Mouse (Mus musculus) c-Kit-negative CD71-positive TER-119-positive erythroid progenitor cells, embryonic 14.5 days (primary cell): ENCODE measurements at regions not wholly inside any gene's neighbourhood (a gene's known extent, or its start where the extent isn't known, plus 50 kb on each side); places are given as distances from the start of the nearest gene placed in this dataset.

Experiments
- DNase-seq: peaks from one replicate; pipeline ENCODE4 v3.0.0-alpha.2; 2013; ENCODE audit warnings: low read depth, low spot score

- no peak for DNase-seq
These were observed 118.7 kb downstream of the Tmem26 start for GRCm38 (mm10) chr10:68842023-68842735.

GRCm38 (mm10) chr10:68844066-68844465, 120.6 kb downstream of the Tmem26 start:
- DNase-seq: no peak

DNA sequence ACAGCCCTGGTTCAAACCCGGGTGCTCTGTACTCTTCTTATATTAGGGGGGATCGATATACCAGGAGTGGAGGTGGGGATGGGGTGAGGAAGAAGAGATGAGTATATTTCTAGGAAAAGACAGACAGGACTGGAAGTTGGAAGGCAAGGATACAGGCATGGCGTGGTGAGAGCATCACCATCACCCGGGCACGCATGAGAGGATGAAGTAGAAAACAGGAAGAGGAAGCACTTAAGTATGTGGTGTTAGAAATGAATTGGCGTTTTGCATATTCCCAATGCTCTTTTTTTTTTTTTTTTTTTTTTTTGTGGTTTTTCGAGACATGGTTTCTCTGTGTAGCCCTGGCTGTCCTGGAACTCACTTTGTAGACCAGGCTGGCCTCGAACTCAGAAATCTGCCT, 121.2 kb downstream of the Tmem26 start:
- DNase-seq: no peak

DNA sequence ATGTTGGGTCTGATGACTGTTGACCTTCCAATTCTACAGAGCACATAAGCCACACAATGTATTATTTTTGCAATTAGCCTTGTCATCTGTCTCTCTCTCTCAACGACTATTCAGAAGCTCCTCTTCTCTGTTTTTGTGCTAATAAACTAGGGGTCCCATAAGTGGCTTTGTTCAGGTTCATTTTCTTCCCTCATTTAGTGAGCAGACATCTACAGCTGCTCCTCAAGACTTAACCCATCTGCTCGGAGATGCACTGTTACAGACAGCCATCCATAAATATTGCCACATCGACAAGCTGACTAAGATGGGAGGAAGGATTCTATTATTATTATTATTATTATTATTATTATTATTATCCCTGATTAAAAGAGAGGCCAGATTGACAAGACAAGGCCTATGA, 127.7 kb downstream of the Tmem26 start:
- no peak for DNase-seq

DNA sequence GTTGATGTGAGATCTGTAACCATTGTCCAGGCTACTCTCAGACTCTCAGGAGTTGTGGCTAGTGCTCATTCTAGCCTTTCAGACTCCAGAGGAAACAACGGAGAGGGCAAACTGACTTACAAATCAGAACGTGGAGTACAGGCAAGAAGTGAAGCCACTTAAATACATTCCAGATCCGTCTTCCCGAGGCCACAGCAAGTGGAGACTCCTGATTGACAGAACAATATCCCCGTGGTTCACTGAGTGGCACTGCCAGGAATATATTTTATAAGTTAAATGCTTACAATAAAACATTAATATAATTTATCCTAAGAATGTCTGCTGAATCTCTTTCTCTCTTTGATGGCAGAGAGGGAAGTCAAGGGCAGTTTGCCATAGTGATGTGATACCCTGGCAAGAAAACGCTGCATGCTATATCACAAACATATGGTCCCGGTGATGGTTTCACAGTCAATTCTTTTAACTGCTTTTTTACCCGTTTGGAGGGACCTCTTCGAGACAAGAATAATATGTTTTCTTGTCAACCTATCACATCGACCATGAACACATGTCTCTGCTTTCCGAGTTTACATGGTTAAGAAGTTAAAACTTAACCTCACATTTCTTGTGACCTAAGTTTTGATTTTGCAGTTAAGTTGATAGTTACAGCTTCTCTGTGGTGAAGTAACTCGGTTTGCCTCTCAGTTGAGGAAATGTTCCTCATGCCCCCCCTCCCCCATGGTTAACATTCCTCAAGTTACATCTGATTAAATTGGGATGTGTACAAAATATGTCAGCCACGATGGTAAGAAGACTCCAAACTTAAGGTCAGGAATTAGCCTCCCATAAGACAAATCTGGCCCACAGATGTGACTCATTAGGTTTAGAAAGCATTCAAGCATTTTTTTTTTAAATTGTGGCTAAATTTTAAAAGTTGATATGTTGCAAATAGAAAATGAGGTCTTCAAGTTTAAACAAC, 132.8 kb downstream of the Tmem26 start:
- DNase-seq: no peak

DNA sequence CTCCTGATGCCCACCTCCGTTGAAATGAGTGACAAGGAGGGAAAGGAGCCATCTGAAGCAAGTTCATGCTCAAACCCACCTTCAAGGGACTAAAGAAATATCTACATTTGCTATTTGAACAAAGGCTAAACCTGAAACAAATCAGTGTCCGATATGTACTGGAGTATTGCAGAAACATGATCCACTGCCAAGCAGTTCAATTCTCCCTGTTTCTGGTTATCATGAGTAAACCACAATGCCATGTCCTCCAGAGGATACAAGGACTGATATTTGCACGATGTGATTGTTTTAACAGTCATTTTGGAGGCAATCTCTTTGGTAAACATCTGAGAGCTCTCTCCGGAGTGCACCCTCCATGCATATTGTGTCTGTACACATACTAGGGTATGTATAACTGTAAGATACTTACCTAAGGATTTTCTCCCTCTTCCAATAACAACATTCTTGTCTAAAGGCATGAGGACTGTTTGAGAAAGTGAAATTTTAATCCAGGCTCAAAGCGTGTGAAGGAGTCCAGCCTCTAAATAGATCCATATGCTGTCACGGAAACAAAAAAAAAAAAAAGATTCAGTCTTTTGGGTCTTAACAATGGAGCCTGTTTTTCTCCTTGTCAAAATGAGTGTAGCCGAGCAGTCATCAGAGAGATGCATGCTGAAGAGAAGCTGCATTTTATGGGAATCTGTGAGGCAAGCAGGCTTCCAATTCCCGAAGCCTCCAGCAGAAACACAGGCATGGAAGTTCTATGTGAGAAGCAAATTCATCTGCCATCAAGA, 141.3 kb downstream of the Tmem26 start:
- DNase-seq: no peak

GRCm38 (mm10) chr10:68865776-68866175, 142.3 kb downstream of the Tmem26 start:
- DNase-seq: no peak

- no peak for DNase-seq
These were observed 143.9 kb downstream of the Tmem26 start for GRCm38 (mm10) chr10:68867361-68867760.

DNA sequence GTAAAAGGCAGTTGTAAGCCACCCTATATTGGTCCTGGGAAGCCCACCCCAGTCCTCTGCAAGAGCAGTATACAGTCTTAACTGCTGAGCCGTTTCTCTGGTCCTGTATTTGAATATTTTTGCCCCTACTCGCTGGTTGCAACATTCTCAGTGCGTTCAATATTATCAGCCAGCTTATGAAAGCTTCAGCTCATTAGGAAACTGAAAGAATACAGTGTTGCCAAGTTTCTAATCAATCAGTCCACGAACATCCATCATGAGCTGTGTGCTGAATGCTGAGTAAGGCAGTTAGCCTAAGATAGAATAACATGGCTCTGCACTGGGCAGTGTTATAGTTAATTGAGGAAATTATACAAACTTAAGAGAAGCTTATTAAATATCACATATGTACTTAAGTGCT, 148.7 kb downstream of the Tmem26 start:
- DNase-seq: no peak

DNA sequence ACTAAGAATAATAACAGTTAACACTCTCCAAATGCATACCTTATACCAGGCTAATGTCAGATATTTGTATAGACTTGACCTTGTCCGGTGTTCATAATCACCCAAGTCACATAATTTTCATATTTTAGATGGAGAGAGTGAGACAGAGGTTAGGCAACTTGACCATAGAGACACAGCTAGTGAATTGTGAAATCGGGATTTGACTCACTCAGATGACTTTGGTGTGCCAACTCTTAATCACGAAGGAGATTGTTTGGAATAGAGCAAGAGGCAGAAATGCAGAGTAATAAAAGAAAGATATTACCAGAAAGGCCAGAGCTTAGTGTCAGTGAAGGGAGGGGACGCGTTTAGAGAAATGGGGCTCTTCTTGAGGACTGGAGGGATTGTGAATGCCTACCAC, 152.2 kb downstream of the Tmem26 start:
- no peak for DNase-seq

DNA sequence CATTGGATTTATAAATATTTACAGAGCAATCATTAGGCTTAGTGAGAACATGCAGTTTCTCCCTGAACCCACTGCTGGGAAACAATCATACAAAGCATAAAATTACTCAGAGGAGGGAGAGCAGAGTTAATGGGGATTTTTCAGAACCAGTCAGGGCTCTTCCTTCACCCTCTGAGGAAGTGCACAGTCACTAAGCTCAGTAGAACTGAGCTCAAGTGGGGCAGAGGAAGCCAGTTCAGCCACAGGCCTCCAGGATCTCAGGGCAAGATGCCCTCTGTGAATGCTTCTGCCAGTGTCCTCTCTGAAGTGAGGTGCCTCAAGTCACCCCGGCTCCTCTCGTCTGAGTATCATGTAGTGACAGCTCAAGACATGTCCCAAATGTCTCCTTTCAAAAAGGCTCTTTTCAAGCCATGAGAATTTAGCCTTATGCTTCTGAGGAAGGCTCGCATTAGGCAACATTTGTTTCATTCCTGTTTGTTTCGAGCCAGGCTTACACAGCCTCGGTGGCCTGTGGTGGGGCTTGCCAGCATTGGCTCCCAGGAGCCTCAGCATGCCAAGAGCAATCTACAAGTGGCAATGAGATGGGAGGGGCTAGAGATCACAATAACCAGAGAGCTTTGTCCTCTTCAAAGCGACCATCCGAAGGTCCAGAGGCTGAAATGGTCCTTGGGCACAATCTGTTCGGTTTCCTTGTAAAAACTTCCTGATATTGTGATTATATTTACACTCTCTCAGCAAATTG, 169.8 kb downstream of the Tmem26 start:
- no peak for DNase-seq

DNA sequence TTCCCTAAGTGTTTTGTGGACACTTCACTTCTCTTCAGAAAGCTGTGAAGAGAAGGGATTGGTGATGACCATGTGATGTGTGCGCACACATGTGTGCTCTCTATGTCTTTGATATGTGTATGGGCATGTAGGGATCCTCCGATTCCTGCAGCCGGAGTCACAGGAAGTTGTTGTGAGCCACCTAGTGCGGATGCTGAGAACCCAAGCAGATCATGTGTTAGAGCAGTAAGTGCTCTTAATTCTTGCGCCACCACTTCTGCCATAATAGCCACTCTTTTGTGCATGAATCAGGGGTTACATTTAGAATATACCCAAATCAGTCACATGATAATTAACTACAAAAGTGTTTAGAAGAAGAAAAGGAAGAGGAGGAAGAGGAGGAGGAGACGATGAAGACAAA, 170.7 kb downstream of the Tmem26 start:
- DNase-seq: no peak

- no peak for DNase-seq
These were observed 174.1 kb downstream of the Tmem26 start for GRCm38 (mm10) chr10:68897524-68897923.

GRCm38 (mm10) chr10:68901168-68901567, 177.7 kb downstream of the Tmem26 start:
- no peak for DNase-seq

DNA sequence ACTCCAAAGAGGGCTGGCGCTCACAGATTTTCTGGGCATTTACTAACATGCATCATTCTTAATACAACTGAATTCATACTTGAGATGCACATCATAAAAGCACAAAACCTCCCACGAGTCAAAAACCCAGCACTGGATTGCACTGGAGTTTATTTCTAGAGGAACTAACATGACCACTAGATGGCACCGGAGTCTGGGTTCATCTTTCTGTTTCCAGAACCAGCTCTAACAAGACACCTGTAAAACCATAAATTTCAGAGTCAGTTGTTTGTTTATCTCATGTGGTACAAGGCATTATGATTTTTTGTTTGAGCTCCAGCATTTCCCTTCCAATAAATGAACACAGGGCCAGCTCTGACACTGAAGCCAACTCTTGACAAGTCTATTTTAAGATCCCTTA, 179.2 kb downstream of the Tmem26 start:
- DNase-seq: no peak

- no peak for DNase-seq
These were observed 180.9 kb downstream of the Tmem26 start for GRCm38 (mm10) chr10:68904337-68904736.

DNA sequence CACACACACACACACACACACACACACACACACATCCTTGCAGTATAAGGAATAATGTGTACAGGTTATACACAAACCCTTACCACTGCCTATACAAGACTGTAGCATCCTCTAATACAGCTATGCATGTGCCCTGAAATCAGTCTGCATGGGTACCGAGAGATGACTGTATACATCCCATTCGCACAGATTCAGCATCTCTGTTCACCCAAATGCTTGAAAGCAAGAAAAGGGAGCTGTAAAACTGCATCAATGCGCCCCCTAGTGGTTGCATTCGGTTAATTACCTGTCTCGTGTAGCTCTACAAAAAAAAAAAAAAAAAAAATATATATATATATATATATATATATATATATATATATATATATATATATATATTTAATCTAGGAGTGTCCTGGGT, 184.8 kb downstream of the Tmem26 start:
- peak; percentile 8 for DNase-seq

GRCm38 (mm10) chr10:68909018-68909417, 185.6 kb downstream of the Tmem26 start:
- no peak for DNase-seq

GRCm38 (mm10) chr10:68916147-68916546, 192.7 kb downstream of the Tmem26 start:
- DNase-seq: no peak

DNA sequence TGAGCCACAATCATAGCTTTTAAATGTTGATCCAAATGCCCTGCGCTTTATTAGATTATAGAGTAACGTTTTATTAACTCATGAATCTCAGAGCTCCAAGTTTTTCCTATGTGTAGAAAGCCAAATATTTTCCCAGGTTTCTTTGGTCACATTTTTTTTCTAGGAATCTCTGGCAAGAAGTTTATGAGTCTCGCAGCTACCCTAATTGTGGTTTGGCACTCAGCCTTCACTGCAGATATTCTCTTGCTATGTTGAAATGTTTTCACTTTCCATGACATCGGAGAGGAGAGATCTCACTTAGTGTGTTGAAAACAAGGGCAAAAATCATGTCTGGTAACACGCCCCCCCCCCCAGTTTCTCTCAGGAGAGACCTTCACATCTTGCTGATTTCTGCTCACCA, 212.4 kb downstream of the Tmem26 start:
- DNase-seq: no peak

DNA sequence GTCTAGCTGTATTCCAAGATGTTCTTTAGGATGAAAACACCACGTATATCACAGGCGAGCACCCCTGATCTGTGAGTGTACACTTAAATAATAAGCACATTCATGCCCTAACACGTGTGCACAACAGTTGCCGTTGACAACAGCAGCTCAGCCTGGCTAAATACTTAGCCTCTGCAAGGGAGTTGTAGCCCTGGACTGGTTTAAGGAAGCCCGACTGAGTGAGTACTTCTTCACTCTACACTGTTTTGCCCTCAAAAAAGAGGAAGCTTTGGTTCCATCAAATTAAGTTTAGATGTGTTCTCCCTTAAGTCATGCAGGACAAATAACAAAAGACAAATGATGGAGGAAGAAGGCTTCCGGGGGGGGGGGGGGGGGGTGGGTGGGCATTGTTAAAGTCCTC, 208.0 kb upstream of the Rhobtb1 start:
- no peak for DNase-seq
